Mouse (Mus musculus) layer of hippocampus, adult 9-10 months (tissue): Measurements from ENCODE around the gene Gm8300.
"Not testable (repeated sequence)": the region's sequence is repeated elsewhere in the genome, so short reads cannot be mapped to it uniquely, and the experiment has no call there.

ENCODE experiments used
- DNase-seq: peaks from one replicate; pipeline ENCODE4 v3.0.0; 2022; ENCODE audit warnings: low spot score

The Gm8300 gene

DNA sequence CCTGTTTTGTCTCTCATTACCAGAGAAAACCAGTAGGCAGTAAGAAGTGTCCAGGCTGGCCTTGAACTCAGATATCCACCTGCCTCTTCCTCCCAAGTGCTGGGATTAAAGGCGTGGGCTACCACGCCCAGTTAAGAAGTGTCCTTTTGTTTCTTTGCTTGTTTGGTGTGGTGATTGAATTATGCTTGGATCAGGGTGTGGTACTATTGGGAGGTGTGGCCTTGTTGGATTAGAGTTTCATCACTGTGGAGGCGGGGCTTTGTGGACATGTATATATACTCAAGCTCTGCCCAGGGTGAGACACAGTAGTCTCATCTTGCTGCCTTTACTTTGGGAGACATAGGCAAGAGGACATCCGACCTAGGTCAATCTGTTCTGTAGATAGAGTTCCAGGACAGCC, at the start of gene Gm8300:
Gene Gm8300, plus strand, starts transcription at position 301 of the 400 bp plus-strand sequence.
- not testable (repeated sequence) for DNase-seq

DNA sequence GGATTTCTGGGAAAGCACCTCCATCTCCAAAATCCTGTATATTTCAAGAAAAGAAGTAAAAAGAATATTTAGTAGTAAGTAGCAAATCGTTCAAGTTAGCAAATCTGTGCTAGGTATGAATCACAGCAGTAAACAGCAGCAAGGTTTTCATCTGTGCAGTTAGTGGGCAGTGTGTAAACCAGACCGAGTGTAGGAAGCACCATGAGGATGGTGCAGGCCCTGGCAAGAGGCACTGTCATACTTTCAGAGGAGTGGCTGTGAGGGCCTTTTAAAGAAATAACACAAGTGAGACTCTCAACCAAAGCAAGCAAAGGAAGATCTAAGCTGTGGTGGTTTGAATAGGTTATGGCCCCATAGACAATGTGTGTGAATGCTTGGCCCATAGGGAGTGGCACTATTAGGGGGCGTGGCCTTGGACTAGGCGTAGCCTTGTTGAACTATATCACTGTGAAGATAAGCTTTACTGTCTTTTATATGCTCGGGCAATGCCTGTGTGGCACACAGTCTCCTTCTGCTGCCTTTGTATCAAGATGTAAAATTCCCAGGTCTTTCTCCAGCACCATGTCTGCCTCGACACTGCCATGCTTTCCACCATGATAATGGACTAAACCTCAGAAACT, 49.3 kb upstream of the Gm8300 start:
- no peak for DNase-seq

DNA sequence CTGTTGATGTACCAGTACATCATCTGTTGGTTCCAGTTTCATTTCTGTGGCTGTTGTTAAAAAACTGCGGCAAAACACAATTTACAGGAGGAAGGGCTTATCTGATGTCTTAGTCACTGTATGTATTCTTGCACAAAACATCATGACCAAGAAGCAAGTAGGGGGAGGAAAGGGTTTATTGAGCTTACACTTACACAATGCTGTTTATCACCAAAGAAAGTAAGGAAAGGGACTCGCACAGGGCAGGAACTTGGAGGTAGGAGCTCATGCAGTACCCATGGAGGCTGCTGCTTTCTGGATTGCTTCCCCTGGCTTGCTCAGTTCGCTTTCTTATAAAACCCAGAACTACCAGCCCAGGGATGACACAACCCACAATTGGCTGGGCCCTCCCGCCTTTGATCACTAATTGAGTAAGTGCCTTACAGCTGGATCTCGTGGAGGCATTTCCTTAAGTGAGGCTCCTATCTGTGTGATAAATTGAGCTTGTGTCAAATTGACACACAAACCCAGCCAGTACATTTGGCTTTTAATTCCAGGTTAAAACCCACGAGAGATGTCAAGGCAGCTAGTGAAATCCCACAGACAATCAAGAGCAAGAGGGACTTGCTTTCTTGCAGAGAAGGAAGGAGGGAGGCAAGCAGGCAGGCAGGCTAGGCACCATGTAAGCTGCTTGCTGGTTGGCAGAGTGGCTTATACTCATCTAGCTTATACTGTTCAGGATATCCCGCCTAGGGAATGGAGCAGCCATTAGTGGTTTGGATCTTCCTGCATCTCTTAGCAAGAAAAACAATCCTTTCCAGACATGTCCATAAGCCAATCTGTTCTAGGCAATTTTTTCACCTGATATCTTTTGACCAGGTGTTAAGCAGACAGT, 43.6 kb upstream of the Gm8300 start:
- no peak for DNase-seq

DNA sequence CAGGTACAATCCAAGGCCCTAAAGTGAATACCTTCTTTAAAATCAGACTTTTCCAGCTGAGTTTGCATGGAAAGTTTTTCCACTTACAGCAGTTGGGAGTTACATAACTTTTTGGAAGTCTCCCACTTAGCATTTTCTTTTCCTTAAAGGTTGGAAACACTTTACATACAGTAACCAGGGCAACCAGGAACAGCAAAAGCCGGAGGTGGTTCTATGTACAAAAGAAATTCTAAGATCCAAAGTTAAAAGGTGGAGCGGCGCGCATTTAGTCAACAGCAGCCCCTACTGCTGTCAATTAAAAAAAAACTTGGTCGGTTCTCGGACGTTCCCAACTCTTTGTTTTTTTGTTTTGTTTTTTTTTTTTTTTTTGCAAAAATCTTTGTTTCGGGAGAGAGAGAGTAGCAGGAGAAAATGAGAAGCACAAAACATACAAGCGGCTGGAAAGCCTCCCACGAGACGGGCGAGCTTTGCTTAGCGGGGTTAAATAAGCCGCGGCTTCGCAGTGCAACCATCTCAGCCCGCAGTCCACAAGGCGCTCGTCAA, 42.6 kb upstream of the Gm8300 start:
- no peak for DNase-seq

DNA sequence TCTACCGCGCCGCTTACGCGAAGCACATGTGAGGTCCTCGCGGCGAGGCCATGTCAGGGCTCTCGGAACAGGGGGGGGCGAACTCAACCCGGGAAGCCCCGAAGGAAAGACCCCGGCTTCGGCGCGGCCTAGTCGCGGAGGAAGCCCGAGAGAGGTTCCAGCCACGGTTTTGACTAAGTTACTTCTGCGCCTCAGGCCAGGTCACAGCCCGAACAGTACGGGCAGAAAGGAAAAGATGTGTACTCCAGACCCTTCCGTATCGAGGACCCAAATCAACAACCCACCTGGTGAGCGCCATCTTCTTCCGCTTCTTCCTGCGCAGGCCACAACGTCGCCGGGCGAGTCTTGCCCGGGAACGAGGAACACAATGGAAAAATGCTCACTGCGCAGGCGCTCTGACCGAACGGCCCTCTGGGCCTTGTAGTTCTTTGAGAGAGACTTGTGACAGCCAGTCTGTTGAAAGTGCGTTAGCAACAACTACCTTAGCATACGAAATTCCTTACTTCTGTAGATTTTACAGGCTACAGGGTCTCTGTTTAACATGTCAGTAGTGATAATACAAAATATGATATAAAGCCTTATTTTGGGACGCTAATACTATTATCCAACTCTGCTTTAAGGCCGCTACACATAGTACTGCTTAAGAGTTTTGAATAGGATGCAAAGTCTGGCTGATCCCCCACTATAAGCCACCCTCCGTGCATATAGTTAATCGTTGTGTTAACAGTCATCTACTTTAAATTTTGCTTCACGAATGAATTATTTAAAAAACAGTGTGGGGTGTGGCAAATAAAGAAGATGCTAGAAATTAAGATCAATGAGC, 41.9 kb upstream of the Gm8300 start, which contains the start of gene Snw1:
Gene Snw1, minus strand, starts transcription at position 311 of the 823 bp plus-strand sequence.
- DNase-seq: peak; percentile 86

DNA sequence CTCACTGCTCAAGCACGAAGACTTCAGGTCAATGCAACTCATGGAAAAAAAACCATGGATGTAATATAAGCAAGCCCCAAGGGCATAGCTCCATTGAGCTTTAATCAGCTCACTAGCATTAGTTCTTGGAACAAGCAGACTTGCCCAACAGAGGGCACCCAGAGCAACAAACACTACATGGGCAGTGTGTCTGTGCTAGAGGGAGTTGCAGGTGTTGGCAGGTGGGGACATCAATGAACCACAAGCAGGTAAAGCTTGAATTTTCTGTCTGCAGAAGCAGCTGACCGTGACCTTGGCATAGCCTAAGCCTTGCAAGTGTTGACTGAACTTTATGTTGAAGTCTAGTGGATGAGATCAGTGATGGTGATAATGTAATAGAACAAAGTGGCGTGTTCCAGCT, 39.4 kb upstream of the Gm8300 start:
- DNase-seq: no peak

DNA sequence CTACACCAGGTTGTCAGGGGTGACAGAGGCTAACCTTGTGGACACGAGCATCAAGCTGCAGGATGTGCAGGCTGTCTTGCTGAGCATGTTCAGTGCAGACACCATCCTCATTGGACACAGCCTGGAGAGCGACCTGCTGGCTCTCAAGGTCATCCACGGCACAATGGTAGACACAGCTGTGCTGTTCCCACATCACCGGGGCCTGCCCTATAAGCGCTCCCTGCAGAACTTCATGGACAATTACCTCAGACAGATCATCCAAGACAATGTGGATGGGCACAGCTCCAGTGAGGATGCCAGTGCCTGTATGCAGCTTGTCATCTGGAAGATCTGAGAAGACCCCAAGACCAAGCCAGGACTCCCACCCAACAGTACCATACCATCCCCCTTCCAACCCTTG, 31.6 kb upstream of the Gm8300 start:
- DNase-seq: not testable (repeated sequence)

DNA sequence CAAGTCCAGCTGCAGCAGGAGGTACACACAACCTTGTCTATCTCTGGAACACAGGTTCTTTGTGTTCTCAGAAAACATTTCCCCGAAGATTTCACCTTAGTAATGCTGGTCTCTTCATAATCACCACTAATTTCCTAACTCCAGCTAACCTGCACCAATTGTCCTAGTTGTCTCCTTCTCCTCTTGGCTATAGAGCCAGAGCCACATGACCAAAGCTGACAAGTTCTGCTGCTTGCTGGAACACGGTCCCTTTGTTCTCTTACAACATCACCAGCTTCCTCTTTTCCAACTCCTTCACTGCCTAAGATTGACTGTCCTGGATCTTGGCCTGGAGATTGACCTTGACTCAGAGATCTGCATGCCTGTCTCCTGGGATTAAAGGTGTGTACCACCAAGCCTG, 25.4 kb upstream of the Gm8300 start:
- not testable (repeated sequence) for DNase-seq

DNA sequence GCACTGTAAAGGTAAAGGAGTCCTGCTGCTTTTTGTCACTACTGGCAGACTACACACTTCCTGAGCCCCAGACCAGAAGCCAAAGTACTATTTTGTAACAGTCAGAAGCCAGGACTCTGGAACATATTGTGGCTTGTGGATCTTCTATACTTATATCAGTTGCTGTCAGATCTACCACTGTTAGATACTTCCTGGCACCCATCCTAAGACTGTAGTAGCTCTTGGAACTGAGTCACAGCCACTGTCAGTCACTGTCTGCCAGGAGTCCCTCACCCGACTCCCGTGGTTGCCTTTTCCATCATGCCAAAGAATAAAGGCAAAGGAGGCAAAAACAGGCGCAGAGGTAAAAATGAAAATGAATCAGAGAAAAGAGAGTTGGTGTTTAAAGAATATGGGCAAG, 19.7 kb upstream of the Gm8300 start, which contains the start of gene Gm5788:
Gene Gm5788, plus strand, starts transcription at position 301 of the 400 bp plus-strand sequence.
- not testable (repeated sequence) for DNase-seq

DNA sequence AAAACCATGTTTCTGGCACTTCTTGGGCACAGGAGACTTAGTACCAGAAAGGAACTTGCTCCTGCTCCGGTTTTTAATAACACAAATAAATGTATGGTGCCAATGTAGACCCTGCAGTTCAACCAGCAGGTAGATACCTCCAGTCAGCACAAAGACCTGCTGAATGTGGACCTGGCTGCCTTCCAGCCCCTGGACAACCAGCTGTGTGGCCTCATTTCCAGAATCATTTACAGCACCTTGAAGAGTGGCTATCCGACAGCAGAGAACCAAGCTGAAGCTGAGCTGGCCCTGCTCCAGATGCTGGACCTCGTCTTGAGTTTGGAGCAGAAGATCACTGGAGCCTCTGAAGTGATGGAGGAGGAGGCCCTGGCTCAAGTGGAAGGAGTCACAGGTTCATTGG, 5.5 kb downstream of the Gm8300 start:
- not testable (repeated sequence) for DNase-seq

DNA sequence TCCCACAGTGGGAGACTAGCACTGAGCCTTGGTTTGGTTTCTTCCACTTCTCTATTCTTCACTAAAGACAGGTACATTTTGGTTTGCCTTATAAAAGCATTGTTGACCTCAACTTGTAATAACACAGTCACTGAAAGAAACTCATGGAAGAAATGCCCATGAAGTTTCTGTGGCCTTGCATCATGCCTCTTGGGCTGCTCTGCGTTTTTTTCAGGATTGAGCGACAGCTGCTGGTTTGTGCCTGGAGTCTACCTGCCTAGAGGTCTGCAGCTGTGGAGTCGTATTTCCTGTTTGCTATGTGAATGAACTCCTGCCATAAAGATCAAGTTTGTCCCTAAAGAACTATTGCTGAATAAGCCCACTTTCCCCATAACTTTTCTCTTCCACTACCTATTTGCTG, 29.8 kb downstream of the Gm8300 start:
- no peak for DNase-seq

DNA sequence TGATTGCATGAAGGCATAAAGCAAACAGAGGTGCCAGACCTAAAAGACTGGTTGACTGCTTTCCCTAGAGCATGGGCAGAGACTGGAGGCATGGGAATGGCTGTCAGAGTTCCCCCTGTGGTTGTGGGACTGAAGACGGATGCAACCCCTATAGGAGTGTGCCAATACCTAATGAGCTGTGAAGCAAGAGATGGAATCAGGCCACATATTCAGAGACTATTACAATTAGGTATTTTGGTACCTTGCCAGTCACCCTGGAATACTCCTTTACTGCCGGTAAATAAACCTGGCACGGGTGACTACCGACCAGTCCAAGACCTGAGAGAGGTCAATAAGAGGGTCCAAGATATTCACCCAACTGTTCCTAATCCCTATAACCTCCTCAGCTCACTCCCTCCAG, 36.5 kb downstream of the Gm8300 start:
- DNase-seq: not testable (repeated sequence)
